Mouse (Mus musculus): Measurements from ENCODE around the gene Ampd3. TPM values are rescaled to one million over a fixed set of nuclear protein-coding genes. Genes with fewer than 3 reads are reported as not detected.

Gene Ampd3
- polyA plus RNA-seq, 1 experiment from 2014 or later: 10.2 TPM

DNA sequence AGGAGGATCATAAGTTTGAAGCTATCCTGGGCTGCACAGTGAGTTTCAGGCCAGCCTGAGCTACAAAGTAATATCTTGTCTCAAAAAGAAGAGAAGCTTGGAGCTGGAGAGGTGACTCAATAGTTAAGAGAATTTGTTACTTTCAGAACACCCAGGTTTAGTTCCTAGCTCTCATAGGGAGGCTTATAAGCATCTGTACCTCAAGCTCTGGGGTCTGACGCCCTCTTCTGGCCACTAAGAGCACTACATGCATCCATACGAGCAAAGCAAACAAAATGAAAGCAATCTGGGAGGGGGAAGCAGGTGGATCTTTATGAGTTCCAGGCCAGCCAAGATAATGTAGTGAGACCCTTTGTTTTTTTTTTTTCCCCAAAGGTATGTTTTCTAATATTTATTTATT is 31.1 kb upstream of the Ampd3 start:
- Histone ChIP-seq H3K4me2 (ENCODE audit: low read depth, low read length) (no peak overlapping the region), H3K9me3 (replicated peaks; ENCODE audit: control insufficient read depth, low read length) (peaks cover 7% of the 10 kb centered on the region), H3K27me3 (ENCODE audit: control insufficient read depth, insufficient read depth, low read length) (no peaks in the 10 kb centered on the region), H3K4me1 (ENCODE audit: control insufficient read depth, insufficient read depth, low read length) (no peaks in the 10 kb centered on the region), H3K36me3 (ENCODE audit: control insufficient read depth, insufficient read depth) (no peaks in the 10 kb centered on the region), H3K4me3 (ENCODE audit: low read length) (no peak overlapping the region), H3K27ac (ENCODE audit: low read length) (no peak overlapping the region), H3K9ac (ENCODE audit: low read length) (no peak overlapping the region)
- no peak for ATAC-seq (replicated peaks; ENCODE audit: extremely low read depth, insufficient read depth, low FRiP score)
- WGBS: 48% methylated on average over 2 of the region's 2 CpGs

DNA sequence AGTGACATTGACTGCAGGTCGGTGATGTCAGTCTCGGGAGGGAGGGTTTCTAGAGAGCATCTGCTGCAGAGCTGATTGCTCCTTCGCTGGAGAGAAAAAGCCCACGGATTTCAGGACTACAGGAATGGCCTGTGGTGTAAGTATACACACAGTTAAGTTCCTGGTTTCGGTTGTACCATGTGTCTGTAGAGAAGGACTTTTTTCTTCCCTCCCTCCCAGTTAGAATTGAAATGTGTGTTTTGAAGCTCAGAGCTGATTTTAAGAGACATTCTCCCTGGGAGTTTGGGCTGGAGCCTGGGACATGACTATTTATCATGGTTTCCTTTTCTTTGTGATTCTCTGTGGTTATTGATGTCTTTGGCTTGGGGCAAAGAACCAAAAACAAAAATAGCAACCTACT is 28.2 kb upstream of the Ampd3 start:
- 36% methylated on average over 5 of the region's 5 CpGs for WGBS
- no peak overlapping the region for H3K4me2 ChIP-seq (ENCODE audit: low read depth, low read length)
- no peaks in the 10 kb centered on the region for H3K27me3 ChIP-seq (ENCODE audit: control insufficient read depth, insufficient read depth, low read length)
- H3K9me3 ChIP-seq (replicated peaks; ENCODE audit: control insufficient read depth, low read length): peaks cover 7% of the 10 kb centered on the region
- H3K4me1 ChIP-seq (ENCODE audit: control insufficient read depth, insufficient read depth, low read length): no peaks in the 10 kb centered on the region
- no peak overlapping the region for H3K4me3 ChIP-seq (ENCODE audit: low read length)
- no peak for ATAC-seq (replicated peaks; ENCODE audit: extremely low read depth, insufficient read depth, low FRiP score)
- H3K27ac ChIP-seq (ENCODE audit: low read length): no peak overlapping the region
- no peaks in the 10 kb centered on the region for H3K36me3 ChIP-seq (ENCODE audit: control insufficient read depth, insufficient read depth)
- no peak overlapping the region for H3K9ac ChIP-seq (ENCODE audit: low read length)

GRCm38 (mm10) chr7:110740188-110740587 is 27.8 kb upstream of the Ampd3 start:
- no peak for ATAC-seq (replicated peaks; ENCODE audit: extremely low read depth, insufficient read depth, low FRiP score)
- H3K4me1 ChIP-seq (ENCODE audit: control insufficient read depth, insufficient read depth, low read length): no peaks in the 10 kb centered on the region
- WGBS: 69% methylated on average over 2 of the region's 2 CpGs
- no peaks in the 10 kb centered on the region for H3K36me3 ChIP-seq (ENCODE audit: control insufficient read depth, insufficient read depth)
- no peak overlapping the region for H3K9ac ChIP-seq (ENCODE audit: low read length)
- no peak overlapping the region for H3K4me2 ChIP-seq (ENCODE audit: low read depth, low read length)
- peaks cover 7% of the 10 kb centered on the region for H3K9me3 ChIP-seq (replicated peaks; ENCODE audit: control insufficient read depth, low read length)
- no peak overlapping the region for H3K27ac ChIP-seq (ENCODE audit: low read length)
- no peaks in the 10 kb centered on the region for H3K27me3 ChIP-seq (ENCODE audit: control insufficient read depth, insufficient read depth, low read length)
- no peak overlapping the region for H3K4me3 ChIP-seq (ENCODE audit: low read length)

GRCm38 (mm10) chr7:110742022-110742421 is 26.0 kb upstream of the Ampd3 start:
- 84% methylated on average over 5 of the region's 5 CpGs for WGBS
- Histone ChIP-seq H3K9ac (ENCODE audit: low read length) (no peak overlapping the region), H3K36me3 (ENCODE audit: control insufficient read depth, insufficient read depth) (no peaks in the 10 kb centered on the region), H3K4me2 (ENCODE audit: low read depth, low read length) (no peak overlapping the region), H3K9me3 (replicated peaks; ENCODE audit: control insufficient read depth, low read length) (no peaks in the 10 kb centered on the region), H3K27me3 (ENCODE audit: control insufficient read depth, insufficient read depth, low read length) (no peaks in the 10 kb centered on the region), H3K4me3 (ENCODE audit: low read length) (no peak overlapping the region), H3K27ac (ENCODE audit: low read length) (no peak overlapping the region), H3K4me1 (ENCODE audit: control insufficient read depth, insufficient read depth, low read length) (no peaks in the 10 kb centered on the region)
- ATAC-seq (replicated peaks; ENCODE audit: extremely low read depth, insufficient read depth, low FRiP score): no peak

GRCm38 (mm10) chr7:110746087-110746562 is 21.9 kb upstream of the Ampd3 start:
- no peaks in the 10 kb centered on the region for H3K36me3 ChIP-seq (ENCODE audit: control insufficient read depth, insufficient read depth)
- no peak overlapping the region for H3K4me3 ChIP-seq (ENCODE audit: low read length)
- H3K4me2 ChIP-seq (ENCODE audit: low read depth, low read length): no peak overlapping the region
- H3K4me1 ChIP-seq (ENCODE audit: control insufficient read depth, insufficient read depth, low read length): no peaks in the 10 kb centered on the region
- H3K27me3 ChIP-seq (ENCODE audit: control insufficient read depth, insufficient read depth, low read length): no peaks in the 10 kb centered on the region
- no peak overlapping the region for H3K27ac ChIP-seq (ENCODE audit: low read length)
- ATAC-seq (replicated peaks; ENCODE audit: extremely low read depth, insufficient read depth, low FRiP score): no peak
- no peak overlapping the region for H3K9ac ChIP-seq (ENCODE audit: low read length)
- no peaks in the 10 kb centered on the region for H3K9me3 ChIP-seq (replicated peaks; ENCODE audit: control insufficient read depth, low read length)
- 76% methylated on average over 5 of the region's 5 CpGs for WGBS

DNA sequence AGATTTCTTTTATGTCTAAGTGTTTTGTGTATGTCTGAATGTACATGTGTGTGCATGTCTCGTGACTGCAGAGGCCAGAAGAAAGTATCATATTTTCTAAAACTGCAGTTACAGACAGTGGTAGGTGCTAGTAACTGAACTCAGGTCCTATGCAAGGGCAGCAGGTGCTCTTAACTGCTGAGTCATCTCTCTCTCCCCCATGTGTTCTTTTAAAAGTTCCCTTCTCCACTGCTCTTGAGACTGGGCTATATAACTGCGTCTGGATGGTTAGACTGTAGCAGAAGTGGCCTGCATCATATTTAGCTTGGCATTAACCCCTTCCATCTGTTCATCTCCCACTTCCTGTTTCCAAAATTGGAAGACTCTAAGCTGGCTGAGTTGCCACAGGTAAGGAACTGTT is 21.2 kb upstream of the Ampd3 start:
- ATAC-seq (replicated peaks; ENCODE audit: extremely low read depth, insufficient read depth, low FRiP score): no peak
- H3K27me3 ChIP-seq (ENCODE audit: control insufficient read depth, insufficient read depth, low read length): no peaks in the 10 kb centered on the region
- no peaks in the 10 kb centered on the region for H3K4me1 ChIP-seq (ENCODE audit: control insufficient read depth, insufficient read depth, low read length)
- H3K36me3 ChIP-seq (ENCODE audit: control insufficient read depth, insufficient read depth): no peaks in the 10 kb centered on the region
- no peak overlapping the region for H3K4me2 ChIP-seq (ENCODE audit: low read depth, low read length)
- H3K4me3 ChIP-seq (ENCODE audit: low read length): no peak overlapping the region
- H3K27ac ChIP-seq (ENCODE audit: low read length): no peak overlapping the region
- no peak overlapping the region for H3K9ac ChIP-seq (ENCODE audit: low read length)
- 39% methylated on average over 2 of the region's 2 CpGs for WGBS
- H3K9me3 ChIP-seq (replicated peaks; ENCODE audit: control insufficient read depth, low read length): no peaks in the 10 kb centered on the region

DNA sequence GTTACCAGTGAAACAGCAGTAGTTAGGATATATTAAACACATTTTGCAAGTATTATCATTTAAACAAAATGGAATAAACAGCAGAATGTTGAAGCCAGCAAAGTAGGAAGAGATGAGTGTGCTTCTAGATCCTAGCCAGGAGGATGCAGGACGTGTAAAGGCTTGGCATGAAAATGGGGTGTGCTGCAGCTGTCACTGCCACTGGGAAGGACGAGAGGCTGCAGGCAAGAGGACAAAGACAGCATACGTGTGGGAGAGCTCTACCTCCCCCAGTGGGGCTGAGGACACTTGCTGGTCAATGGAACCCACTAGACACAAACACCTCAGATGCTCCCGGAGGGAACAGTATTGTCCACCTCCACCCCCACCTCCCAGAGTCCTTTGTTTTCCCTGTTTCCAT is 17.2 kb upstream of the Ampd3 start:
- WGBS: 54% methylated on average over 4 of the region's 4 CpGs
- no peaks in the 10 kb centered on the region for H3K9me3 ChIP-seq (replicated peaks; ENCODE audit: control insufficient read depth, low read length)
- H3K9ac ChIP-seq (ENCODE audit: low read length): no peak overlapping the region
- no peaks in the 10 kb centered on the region for H3K4me1 ChIP-seq (ENCODE audit: control insufficient read depth, insufficient read depth, low read length)
- H3K4me2 ChIP-seq (ENCODE audit: low read depth, low read length): no peak overlapping the region
- H3K4me3 ChIP-seq (ENCODE audit: low read length): no peak overlapping the region
- no peaks in the 10 kb centered on the region for H3K27me3 ChIP-seq (ENCODE audit: control insufficient read depth, insufficient read depth, low read length)
- no peaks in the 10 kb centered on the region for H3K36me3 ChIP-seq (ENCODE audit: control insufficient read depth, insufficient read depth)
- ATAC-seq (replicated peaks; ENCODE audit: extremely low read depth, insufficient read depth, low FRiP score): no peak
- no peak overlapping the region for H3K27ac ChIP-seq (ENCODE audit: low read length)

DNA sequence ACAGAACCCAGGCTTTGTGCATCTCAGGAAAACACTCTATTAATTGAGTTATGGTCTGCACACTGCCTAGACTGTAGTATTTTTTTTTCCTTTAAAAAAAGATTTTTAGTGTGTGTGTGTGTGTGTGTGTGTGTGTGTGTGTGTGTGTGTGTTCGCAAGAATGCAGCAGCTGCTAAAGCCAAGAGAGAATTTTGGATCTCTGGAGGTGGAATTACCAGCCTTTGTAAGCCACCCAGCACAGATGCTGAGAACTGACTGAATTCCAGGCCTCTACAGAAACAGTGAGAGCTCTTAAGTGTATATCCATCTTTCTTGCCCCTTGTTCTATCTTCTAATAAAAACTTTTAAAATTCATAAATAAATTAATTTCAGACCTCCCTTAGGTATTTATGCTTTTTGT is 16.4 kb upstream of the Ampd3 start:
- H3K4me3 ChIP-seq (ENCODE audit: low read length): no peak overlapping the region
- 82% methylated on average over 1 of the region's 1 CpGs for WGBS
- no peak overlapping the region for H3K9ac ChIP-seq (ENCODE audit: low read length)
- no peak overlapping the region for H3K4me2 ChIP-seq (ENCODE audit: low read depth, low read length)
- no peaks in the 10 kb centered on the region for H3K36me3 ChIP-seq (ENCODE audit: control insufficient read depth, insufficient read depth)
- no peaks in the 10 kb centered on the region for H3K9me3 ChIP-seq (replicated peaks; ENCODE audit: control insufficient read depth, low read length)
- H3K4me1 ChIP-seq (ENCODE audit: control insufficient read depth, insufficient read depth, low read length): no peaks in the 10 kb centered on the region
- no peak overlapping the region for H3K27ac ChIP-seq (ENCODE audit: low read length)
- ATAC-seq (replicated peaks; ENCODE audit: extremely low read depth, insufficient read depth, low FRiP score): no peak
- H3K27me3 ChIP-seq (ENCODE audit: control insufficient read depth, insufficient read depth, low read length): no peaks in the 10 kb centered on the region

DNA sequence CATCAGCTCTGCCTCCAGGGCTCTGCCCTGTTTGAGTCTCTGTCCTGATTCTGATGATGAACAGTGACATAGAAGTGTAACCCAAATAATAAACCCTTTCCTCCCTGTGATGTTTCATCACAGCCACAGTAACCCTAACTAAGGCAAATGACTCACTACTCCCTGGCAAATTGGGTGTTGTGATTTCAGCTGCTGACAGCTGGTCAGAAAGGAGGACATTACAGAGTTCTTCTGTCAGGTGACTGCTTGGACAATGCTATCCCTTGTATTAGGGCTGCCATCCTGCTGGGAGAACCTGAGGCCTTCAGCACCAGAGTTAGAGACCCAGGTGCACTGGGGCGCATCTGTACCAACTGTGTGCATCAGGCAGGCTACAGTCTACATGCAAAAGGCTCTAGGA is 14.7 kb upstream of the Ampd3 start:
- ATAC-seq (replicated peaks; ENCODE audit: extremely low read depth, insufficient read depth, low FRiP score): no peak
- H3K9ac ChIP-seq (ENCODE audit: low read length): no peak overlapping the region
- H3K36me3 ChIP-seq (ENCODE audit: control insufficient read depth, insufficient read depth): no peaks in the 10 kb centered on the region
- no peaks in the 10 kb centered on the region for H3K9me3 ChIP-seq (replicated peaks; ENCODE audit: control insufficient read depth, low read length)
- no peak overlapping the region for H3K4me3 ChIP-seq (ENCODE audit: low read length)
- H3K27ac ChIP-seq (ENCODE audit: low read length): no peak overlapping the region
- no peaks in the 10 kb centered on the region for H3K4me1 ChIP-seq (ENCODE audit: control insufficient read depth, insufficient read depth, low read length)
- WGBS: 95% methylated on average over 1 of the region's 1 CpGs
- no peaks in the 10 kb centered on the region for H3K27me3 ChIP-seq (ENCODE audit: control insufficient read depth, insufficient read depth, low read length)
- H3K4me2 ChIP-seq (ENCODE audit: low read depth, low read length): no peak overlapping the region

GRCm38 (mm10) chr7:110753926-110754330 is 14.1 kb upstream of the Ampd3 start:
- no peak overlapping the region for H3K4me2 ChIP-seq (ENCODE audit: low read depth, low read length)
- no peak overlapping the region for H3K4me3 ChIP-seq (ENCODE audit: low read length)
- H3K4me1 ChIP-seq (ENCODE audit: control insufficient read depth, insufficient read depth, low read length): no peaks in the 10 kb centered on the region
- no peaks in the 10 kb centered on the region for H3K36me3 ChIP-seq (ENCODE audit: control insufficient read depth, insufficient read depth)
- H3K27ac ChIP-seq (ENCODE audit: low read length): no peak overlapping the region
- ATAC-seq (replicated peaks; ENCODE audit: extremely low read depth, insufficient read depth, low FRiP score): no peak
- H3K9ac ChIP-seq (ENCODE audit: low read length): no peak overlapping the region
- no peaks in the 10 kb centered on the region for H3K27me3 ChIP-seq (ENCODE audit: control insufficient read depth, insufficient read depth, low read length)
- WGBS: 55% methylated on average over 5 of the region's 5 CpGs
- no peaks in the 10 kb centered on the region for H3K9me3 ChIP-seq (replicated peaks; ENCODE audit: control insufficient read depth, low read length)
